Mouse (Mus musculus) kidney, adult 10 weeks (tissue): ENCODE results near the gene Olfr1423. TPM values are rescaled to one million over a fixed set of nuclear protein-coding genes. Genes with fewer than 3 reads are reported as not detected.

Source experiments
- polyA plus RNA-seq: library from polyadenylated mRNA; stranded (reverse); fragments of 350-450 nt; fragmentation: Illumina TruSeq; extraction: RNeasy Lipid Tissue Mini Kit (QIAGEN cat#74804); gene quantifications from one replicate; pipeline ENCODE4 v1.2.3, GENCODE M21; 2014; ENCODE audit warnings: low read depth, low replicate concordance

Olfr1423 gene
- not detected for polyA plus RNA-seq

DNA sequence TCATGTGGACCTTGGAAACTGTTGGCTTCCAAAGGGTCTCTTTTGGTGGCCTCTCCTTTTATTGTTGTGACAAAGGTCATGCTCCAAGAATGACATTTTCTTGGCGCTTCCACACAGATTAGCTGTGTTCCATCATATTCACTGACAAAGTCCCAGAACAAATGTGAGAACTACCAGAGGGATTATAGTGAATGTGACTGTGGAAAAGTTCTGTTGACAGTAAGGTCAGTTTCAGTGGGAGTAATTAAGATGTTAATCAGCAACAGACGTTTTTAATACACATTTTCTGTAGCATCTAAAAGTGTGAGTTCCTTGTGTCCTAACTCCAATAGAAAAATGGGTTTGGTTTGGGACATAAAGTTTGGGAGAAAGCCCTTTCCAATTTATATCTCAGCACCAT, at the start of gene Olfr1423:
Gene Olfr1423 (minus strand): TSS at position 101 of the 400 bp plus-strand sequence.

DNA sequence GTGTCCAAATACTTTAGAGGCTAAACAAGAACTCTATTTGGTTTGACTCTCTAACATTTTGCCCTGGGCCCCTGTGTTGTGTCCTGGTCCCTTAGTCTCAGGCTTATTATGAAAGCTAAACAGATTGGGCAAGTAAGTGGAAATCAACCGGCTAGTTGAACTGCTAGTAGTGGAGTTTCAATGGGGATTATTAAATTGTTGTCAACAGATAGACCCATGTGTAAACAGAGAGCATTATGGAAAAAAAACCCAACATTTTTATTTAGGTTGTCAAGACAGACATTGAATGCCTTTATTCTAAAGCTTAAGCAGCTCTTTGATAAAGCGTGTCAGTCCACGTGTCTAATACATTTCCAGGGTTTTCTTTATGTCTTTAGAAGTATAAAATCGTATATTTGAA, 36.5 kb upstream of the Olfr1423 start, which contains the start of gene Olfr1425:
Gene Olfr1425 (minus strand): TSS at position 101 of the 400 bp plus-strand sequence.

DNA sequence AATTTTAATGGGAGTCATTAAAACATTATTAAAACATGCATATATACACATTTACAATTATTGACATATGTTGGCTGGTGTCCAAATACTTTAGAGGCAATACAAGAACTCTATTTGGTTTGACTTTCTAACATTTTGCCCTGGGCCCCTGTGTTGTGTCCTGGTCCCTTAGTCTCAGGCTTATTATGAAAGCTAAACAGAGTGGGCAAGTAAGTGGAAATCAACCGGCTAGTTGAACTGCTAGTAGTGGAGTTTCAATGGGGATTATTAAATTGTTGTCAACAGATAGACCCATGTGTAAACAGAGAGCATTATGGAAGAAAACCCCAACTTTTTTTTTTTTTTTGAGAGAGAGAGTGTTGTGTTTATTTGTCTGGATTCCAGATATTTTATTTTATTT, 21.5 kb upstream of the Olfr1423 start, which contains the start of gene Olfr1424:
Gene Olfr1424 (minus strand): TSS at position 101 of the 400 bp plus-strand sequence.

Other genes starting within 250 kb of the Olfr1423 start
- gene Stx3, start 221.9 kb downstream of the Olfr1423 start, polyA plus RNA-seq = 54.3 TPM
- not detected for gene Olfr1417, start 202.1 kb downstream of the Olfr1423 start, polyA plus RNA-seq
- gene Olfr1418, start 180.3 kb downstream of the Olfr1423 start, polyA plus RNA-seq = not detected
- gene Olfr1419, start 166.2 kb downstream of the Olfr1423 start, polyA plus RNA-seq = not detected
- gene Olfr1420, start 154.8 kb downstream of the Olfr1423 start, polyA plus RNA-seq = not detected
- gene Patl1, start 128.9 kb downstream of the Olfr1423 start, polyA plus RNA-seq = 23.9 TPM
- gene Osbp, start 75.4 kb downstream of the Olfr1423 start, polyA plus RNA-seq = 36.7 TPM
- not detected for gene Olfr1424, start 21.4 kb upstream of the Olfr1423 start, polyA plus RNA-seq
- not detected for gene Olfr1425, start 36.4 kb upstream of the Olfr1423 start, polyA plus RNA-seq
- not detected for gene Olfr1426, start 50.7 kb upstream of the Olfr1423 start, polyA plus RNA-seq
- gene Olfr1427, start 62.0 kb upstream of the Olfr1423 start, polyA plus RNA-seq = not detected
- gene Olfr1428, start 74.6 kb upstream of the Olfr1423 start, polyA plus RNA-seq = not detected
- gene Olfr76, start 81.9 kb upstream of the Olfr1423 start, polyA plus RNA-seq = not detected
- not detected for gene Olfr1555-ps1, start 128.8 kb upstream of the Olfr1423 start, polyA plus RNA-seq
- not detected for gene Olfr1431, start 159.3 kb upstream of the Olfr1423 start, polyA plus RNA-seq
- gene Olfr1432, start 191.3 kb upstream of the Olfr1423 start, polyA plus RNA-seq = not detected
- gene Olfr262, start 200.3 kb upstream of the Olfr1423 start, polyA plus RNA-seq = not detected
- gene Olfr235, start 219.7 kb upstream of the Olfr1423 start, polyA plus RNA-seq = not detected
- not detected for gene Olfr1434, start 238.5 kb upstream of the Olfr1423 start, polyA plus RNA-seq